Mouse (Mus musculus) kidney, embryonic 16.5 days (tissue): ENCODE measurements at regions not wholly inside any gene's neighbourhood (a gene's known extent, or its start where the extent isn't known, plus 50 kb on each side); places are given as distances from the start of the nearest gene placed in this dataset.
"Not testable (repeated sequence)": the region's sequence is repeated elsewhere in the genome, so short reads cannot be mapped to it uniquely, and the experiment has no call there.

Experiments used
- ATAC-seq: fragments of 200-750 bp; cut with Nextera tagmentation; 2 replicates; pipeline ENCODE4 v1.8.0; 2017; ENCODE audit warnings: moderate TSS enrichment; ENCODE audit not compliant: low FRiP score, low TSS enrichment
- H3K27ac ChIP-seq: fragments of 300-500 bp; sonication (generic); 2 replicates; pipeline ENCODE4 v1.5.1; 2014; ENCODE audit warnings: low read length
- H3K27me3 ChIP-seq: fragments of 300-500 bp; sonication (generic); 2 replicates; pipeline ENCODE4 v1.6.1; 2014; ENCODE audit warnings: low read length, control low read depth, mixed read lengths; ENCODE audit not compliant: insufficient read depth
- H3K36me3 ChIP-seq: fragments of 300-500 bp; sonication (generic); 2 replicates; pipeline ENCODE4 v1.6.1; 2014; ENCODE audit warnings: low read length, control low read depth, mixed read lengths; ENCODE audit not compliant: insufficient read depth
- H3K4me1 ChIP-seq: fragments of 300-500 bp; sonication (generic); 2 replicates; pipeline ENCODE4 v1.6.1; 2014; ENCODE audit warnings: low read length, control low read depth, mixed read lengths; ENCODE audit not compliant: insufficient read depth
- H3K4me2 ChIP-seq: fragments of 300-500 bp; sonication (generic); replicated peaks from 2 replicates; pipeline ENCODE4 v1.6.1; 2014; ENCODE audit warnings: low read depth, low read length
- H3K4me3 ChIP-seq: fragments of 300-500 bp; sonication (generic); 2 replicates; pipeline ENCODE4 v1.5.1; 2014; ENCODE audit warnings: mild to moderate bottlenecking, low read length
- H3K9ac ChIP-seq: fragments of 300-500 bp; sonication (generic); replicated peaks from 2 replicates; pipeline ENCODE4 v1.6.1; 2014; ENCODE audit warnings: low read length
- H3K9me3 ChIP-seq: fragments of 300-500 bp; sonication (generic); 2 replicates; pipeline ENCODE4 v1.6.1; 2016; ENCODE audit warnings: low read length, control low read depth
- WGBS: fragments of 180-500 bp; shearing (Covaris S2); extraction: QIAGEN DNeasy Blood & Tissue Kit; methylation state at CpG from one replicate; pipeline ENCODE4 v1.1.7; 2014; 5-methylcytosine and 5-hydroxymethylcytosine counted together

DNA sequence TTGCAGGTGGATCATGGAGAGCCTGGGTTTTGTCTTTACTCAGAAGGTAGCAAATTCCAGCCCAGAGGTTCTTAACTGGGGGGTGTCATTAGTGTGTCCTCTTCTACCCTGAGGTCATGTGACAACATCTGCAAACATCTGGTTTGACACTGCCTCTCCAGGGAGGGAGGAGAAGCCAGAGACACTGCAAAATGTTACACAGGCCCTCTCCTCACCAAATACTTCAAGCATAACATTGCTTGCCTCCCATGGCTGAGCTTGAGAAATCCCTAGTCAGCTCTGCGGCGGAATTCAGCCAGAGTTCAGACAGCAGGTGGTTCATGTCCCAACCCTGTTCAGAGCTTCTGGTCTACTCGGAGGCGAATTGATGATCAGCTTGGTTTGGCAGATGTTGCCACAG is 178.4 kb upstream of the Prok2 start:
- Histone ChIP-seq H3K4me2 (no peak overlapping the region), H3K9ac (no peak overlapping the region), H3K36me3 (no peaks in the 10 kb centered on the region), H3K4me3 (no peak overlapping the region), H3K9me3 (no peaks in the 10 kb centered on the region), H3K4me1 (peaks cover 31% of the 10 kb centered on the region), H3K27me3 (peaks cover 57% of the 10 kb centered on the region), H3K27ac (no peak overlapping the region)
- 19% methylated on average over 4 of the region's 4 CpGs for WGBS
- ATAC-seq, result peak; percentile 65

DNA sequence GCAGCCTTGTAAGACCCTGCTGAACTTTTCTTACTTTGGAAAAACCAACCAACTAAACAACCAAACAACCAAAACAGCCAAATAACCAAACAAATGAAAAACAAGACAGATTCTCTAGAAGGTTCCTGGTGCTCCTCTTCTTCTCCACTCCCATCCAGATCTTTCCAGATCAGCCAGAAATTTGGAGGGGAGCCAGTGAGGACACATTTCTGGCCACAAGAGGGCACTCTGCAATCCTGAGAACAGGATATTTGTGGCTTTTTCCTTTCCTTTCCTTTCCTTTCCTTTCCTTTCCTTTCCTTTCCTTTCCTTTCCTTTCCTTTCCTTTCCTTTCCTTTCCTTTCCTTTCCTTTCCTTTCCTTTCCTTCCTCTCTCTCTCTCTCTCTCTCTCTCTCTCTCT is 177.9 kb upstream of the Prok2 start:
- H3K9me3 ChIP-seq, H3K36me3 ChIP-seq, H3K9ac ChIP-seq, H3K4me3 ChIP-seq, H3K4me2 ChIP-seq, ATAC-seq, H3K27ac ChIP-seq: not testable (repeated sequence)
- H3K27me3 ChIP-seq, result peaks cover 57% of the 10 kb centered on the region
- peaks cover 31% of the 10 kb centered on the region for H3K4me1 ChIP-seq

DNA sequence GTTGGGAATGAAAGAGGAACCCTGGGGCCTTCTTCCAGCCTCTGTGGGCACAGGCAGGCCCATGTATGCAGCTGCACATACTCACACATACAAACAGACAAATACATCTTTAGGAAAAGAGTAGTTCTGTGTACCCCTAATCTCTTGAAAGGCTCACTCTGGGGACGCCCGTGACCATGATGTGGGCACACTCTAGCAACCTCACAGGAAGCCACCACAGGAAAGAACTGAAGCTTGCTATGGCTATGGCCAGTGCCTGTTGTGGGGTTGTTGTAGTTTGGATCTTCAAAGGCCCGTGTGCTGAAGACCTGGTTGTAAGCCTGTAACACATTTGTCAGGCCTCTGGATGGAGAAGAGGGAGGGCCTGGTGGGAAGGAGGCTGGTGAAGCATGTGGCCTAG is 175.4 kb upstream of the Prok2 start:
- Histone ChIP-seq H3K27me3 (peaks cover 45% of the 10 kb centered on the region), H3K4me1 (peaks cover 31% of the 10 kb centered on the region), H3K36me3 (no peaks in the 10 kb centered on the region), H3K4me2 (no peak overlapping the region), H3K27ac (no peak overlapping the region), H3K9ac (no peak overlapping the region), H3K9me3 (no peaks in the 10 kb centered on the region), H3K4me3 (no peak overlapping the region)
- 78% methylated on average over 3 of the region's 3 CpGs for WGBS
- ATAC-seq, result no peak

DNA sequence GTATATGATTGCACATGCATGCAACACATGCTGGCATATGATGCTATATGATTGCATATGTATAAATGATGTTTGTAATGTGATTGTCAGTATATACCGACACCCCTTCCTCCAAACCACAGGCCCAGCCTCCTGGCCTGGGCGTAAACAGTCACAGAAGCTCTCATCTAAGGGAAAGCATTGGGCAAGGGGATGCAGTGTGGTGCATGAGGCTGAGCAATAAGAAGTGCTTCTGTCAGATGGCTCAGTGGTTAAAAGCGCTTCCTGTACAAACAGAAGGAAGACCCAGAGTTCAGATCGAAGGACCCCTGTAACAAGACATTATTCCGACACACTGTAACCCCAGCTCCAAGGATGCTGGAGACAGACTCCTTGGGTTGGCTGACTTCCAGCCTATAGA is 175.0 kb upstream of the Prok2 start:
- Histone ChIP-seq H3K9me3 (no peaks in the 10 kb centered on the region), H3K27ac (no peak overlapping the region), H3K9ac (no peak overlapping the region), H3K4me3 (no peak overlapping the region), H3K4me1 (peaks cover 31% of the 10 kb centered on the region), H3K4me2 (no peak overlapping the region), H3K36me3 (no peaks in the 10 kb centered on the region), H3K27me3 (peaks cover 45% of the 10 kb centered on the region)
- WGBS, result 85% methylated on average over 5 of the region's 5 CpGs
- no peak for ATAC-seq

DNA sequence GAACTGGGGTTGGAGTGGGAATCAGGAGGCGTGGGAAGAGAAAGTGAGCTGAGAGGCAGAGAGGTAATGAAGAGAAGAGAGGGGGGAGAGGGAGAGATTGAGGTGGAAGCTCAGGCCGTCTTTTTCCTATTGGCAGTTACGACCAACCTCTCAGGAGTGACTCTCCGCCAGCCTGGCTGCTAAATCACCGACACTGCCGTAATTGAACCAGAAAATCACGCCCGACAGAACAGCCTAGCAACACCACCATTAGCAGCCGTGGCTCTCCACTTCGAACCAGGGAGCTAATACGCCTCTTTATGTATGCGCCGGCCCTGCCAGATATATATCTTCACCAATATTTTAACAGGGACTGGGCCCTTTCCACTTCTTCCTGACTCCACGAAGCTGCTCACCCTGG is 173.5 kb upstream of the Prok2 start:
- Histone ChIP-seq H3K27me3 (peaks cover 46% of the 10 kb centered on the region), H3K4me3 (no peak overlapping the region), H3K9ac (no peak overlapping the region), H3K36me3 (no peaks in the 10 kb centered on the region), H3K4me1 (peaks cover 24% of the 10 kb centered on the region), H3K27ac (no peak overlapping the region), H3K9me3 (no peaks in the 10 kb centered on the region), H3K4me2 (no peak overlapping the region)
- WGBS, result 29% methylated on average over 14 of the region's 14 CpGs
- ATAC-seq, result no peak

DNA sequence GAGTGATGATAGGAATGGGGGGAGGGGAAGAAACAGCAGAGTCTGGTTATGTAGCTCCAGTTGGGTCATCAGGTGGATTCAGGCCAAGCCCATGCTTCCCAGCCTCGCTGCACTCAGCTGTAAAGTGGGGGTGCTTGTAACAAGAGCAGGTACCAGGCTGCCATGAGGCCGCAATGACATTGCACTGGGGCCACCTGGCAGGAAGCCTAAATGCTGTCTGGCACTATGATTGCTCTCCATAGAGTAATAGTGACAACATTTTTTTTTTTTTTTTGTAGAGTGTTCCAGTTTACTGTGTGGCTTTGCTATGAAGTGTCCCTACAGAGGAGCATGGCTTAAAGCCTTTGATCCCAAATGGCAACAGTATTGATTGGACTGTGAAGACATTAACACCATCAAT is 171.9 kb upstream of the Prok2 start:
- no peaks in the 10 kb centered on the region for H3K9me3 ChIP-seq
- H3K9ac ChIP-seq, result no peak overlapping the region
- H3K4me3 ChIP-seq, result no peak overlapping the region
- 91% methylated on average over 2 of the region's 2 CpGs for WGBS
- no peaks in the 10 kb centered on the region for H3K36me3 ChIP-seq
- no peak overlapping the region for H3K4me2 ChIP-seq
- H3K27ac ChIP-seq, result no peak overlapping the region
- peaks cover 47% of the 10 kb centered on the region for H3K27me3 ChIP-seq
- ATAC-seq, result no peak
- H3K4me1 ChIP-seq, result peaks cover 10% of the 10 kb centered on the region

DNA sequence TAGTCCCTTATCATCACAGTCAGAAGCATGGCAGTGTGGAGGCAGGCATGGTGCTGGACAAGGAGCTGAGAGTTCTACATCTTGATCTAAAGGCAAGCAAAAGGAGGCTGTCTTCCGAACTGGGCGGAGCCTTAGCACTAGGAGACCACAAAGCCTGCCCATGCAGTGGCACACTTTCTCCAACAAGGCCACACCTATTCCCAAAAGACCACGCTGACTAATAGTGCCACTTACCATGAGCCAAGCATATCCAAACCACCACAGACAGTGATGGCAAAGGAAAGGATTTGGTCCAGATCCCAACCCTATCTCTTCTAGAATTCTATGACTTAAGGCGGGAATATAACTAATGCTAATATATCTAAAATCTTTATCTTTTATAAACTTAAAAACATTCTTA is 169.4 kb upstream of the Prok2 start:
- H3K27me3 ChIP-seq, result peaks cover 32% of the 10 kb centered on the region
- no peaks in the 10 kb centered on the region for H3K9me3 ChIP-seq
- 94% methylated on average over 4 of the region's 4 CpGs for WGBS
- H3K4me1 ChIP-seq, result no peaks in the 10 kb centered on the region
- H3K4me2 ChIP-seq, result no peak overlapping the region
- H3K27ac ChIP-seq, result no peak overlapping the region
- H3K9ac ChIP-seq, result no peak overlapping the region
- H3K36me3 ChIP-seq, result no peaks in the 10 kb centered on the region
- no peak for ATAC-seq
- H3K4me3 ChIP-seq, result no peak overlapping the region

DNA sequence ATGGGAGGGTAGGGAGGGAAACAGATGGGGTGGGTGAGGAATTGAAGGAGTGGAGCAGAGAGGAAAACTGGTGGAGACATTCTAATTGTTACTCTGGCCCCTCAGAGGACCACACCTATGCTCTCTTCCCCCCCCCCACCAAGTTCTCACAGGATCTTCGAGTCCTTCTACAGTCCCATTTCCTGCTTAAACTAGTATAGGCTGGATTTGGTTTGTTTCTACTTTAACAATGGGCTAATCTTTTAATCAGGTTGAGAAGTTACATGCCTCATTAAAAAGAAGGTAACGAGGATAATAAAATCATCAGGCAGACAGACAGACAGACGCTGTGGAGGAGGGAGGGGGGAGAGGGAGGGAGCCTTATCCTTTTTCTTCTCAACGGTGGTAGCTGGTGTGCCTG is 167.7 kb upstream of the Prok2 start:
- WGBS, result 10% methylated on average over 4 of the region's 4 CpGs
- H3K4me1 ChIP-seq, result no peaks in the 10 kb centered on the region
- H3K4me2 ChIP-seq, result no peak overlapping the region
- peaks cover 20% of the 10 kb centered on the region for H3K27me3 ChIP-seq
- no peak overlapping the region for H3K27ac ChIP-seq
- H3K9ac ChIP-seq, result no peak overlapping the region
- no peaks in the 10 kb centered on the region for H3K9me3 ChIP-seq
- no peak overlapping the region for H3K4me3 ChIP-seq
- ATAC-seq, result no peak
- no peaks in the 10 kb centered on the region for H3K36me3 ChIP-seq

DNA sequence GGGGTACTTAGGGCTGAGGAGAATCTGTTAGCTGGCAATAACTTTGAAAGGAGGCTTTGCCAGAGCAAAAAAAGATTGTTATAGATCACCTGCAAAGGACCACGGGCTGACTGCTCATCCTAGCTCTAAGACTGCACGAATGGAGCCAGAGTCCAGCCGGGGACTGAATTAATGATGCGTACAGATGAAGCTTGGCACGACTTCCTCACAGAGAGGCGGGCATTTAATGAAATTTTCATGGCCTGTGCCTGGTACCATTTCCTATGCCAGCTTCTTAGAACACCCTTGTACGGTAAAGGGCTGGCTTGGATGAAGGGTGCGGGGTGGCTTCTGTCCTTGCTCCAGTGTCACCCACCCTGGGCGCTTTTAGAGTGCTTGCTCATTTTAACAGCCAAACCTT is 166.0 kb upstream of the Prok2 start:
- peaks cover 12% of the 10 kb centered on the region; the same call in 1 of the 2 replicates for H3K27me3 ChIP-seq
- 66% methylated on average over 9 of the region's 9 CpGs for WGBS

DNA sequence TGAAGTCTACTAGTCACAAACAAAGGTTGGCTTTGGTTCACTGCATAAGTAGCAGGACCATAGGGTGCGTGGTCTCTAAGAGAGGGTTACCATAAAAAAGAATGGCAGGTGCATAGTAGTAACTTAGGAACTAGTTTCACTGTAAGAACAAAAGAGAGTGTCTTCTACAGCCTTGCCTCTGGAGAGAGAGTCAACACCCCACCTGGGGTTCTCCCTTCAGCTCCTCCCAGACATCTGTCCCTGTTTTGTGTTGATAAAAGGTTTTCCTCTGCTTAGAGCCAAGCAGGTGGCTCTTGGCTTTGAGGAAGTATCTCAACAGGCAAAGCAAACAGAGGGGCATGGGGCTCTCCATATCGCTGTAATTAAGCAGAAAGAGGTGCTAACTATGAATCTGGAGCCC is 165.6 kb upstream of the Prok2 start:
- no peak for ATAC-seq
- H3K4me2 ChIP-seq, result no peak overlapping the region
- H3K27ac ChIP-seq, result no peak overlapping the region
- H3K9ac ChIP-seq, result no peak overlapping the region
- no peaks in the 10 kb centered on the region for H3K36me3 ChIP-seq
- WGBS, result 67% methylated on average over 2 of the region's 2 CpGs
- no peaks in the 10 kb centered on the region for H3K9me3 ChIP-seq
- H3K27me3 ChIP-seq, result peaks cover 12% of the 10 kb centered on the region; the same call in 1 of the 2 replicates
- no peaks in the 10 kb centered on the region; the same call in 1 of the 2 replicates for H3K4me1 ChIP-seq
- no peak overlapping the region for H3K4me3 ChIP-seq

More for the DNA sequence above, 166.0 kb upstream of the Prok2 start:
- ATAC-seq, result no peak
- Histone ChIP-seq H3K4me1 (no peaks in the 10 kb centered on the region; the same call in 1 of the 2 replicates), H3K27ac (no peak overlapping the region), H3K9ac (no peak overlapping the region), H3K4me2 (no peak overlapping the region), H3K4me3 (no peak overlapping the region), H3K9me3 (no peaks in the 10 kb centered on the region), H3K36me3 (no peaks in the 10 kb centered on the region)

DNA sequence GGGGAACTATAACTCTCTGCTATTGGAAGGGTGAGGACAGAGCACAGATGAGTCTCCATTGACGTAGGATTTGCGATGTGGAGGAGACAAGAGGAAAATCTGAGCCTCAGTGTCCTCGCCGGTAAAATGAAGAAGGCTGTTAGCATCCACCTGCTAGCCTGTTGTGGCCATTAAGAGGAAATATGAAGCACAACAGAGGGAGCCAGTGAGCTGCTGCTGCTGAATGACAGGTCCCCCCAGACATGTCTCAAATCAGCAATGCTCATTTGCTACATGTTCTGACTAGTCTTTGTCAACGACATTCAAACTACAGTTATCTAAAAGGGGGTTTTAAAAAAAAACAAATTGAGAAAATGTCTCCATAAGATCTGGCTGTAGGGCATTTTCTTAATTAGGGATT is 164.6 kb upstream of the Prok2 start:
- H3K36me3 ChIP-seq, result no peaks in the 10 kb centered on the region
- WGBS, result 83% methylated on average over 5 of the region's 5 CpGs
- no peak for ATAC-seq
- no peak overlapping the region for H3K4me3 ChIP-seq
- H3K4me1 ChIP-seq, result no peaks in the 10 kb centered on the region; the same call in 1 of the 2 replicates
- H3K4me2 ChIP-seq, result no peak overlapping the region
- H3K9ac ChIP-seq, result no peak overlapping the region
- no peak overlapping the region for H3K27ac ChIP-seq
- no peaks in the 10 kb centered on the region for H3K9me3 ChIP-seq
- H3K27me3 ChIP-seq, result peaks cover 12% of the 10 kb centered on the region; the same call in 1 of the 2 replicates
